Mouse (Mus musculus) thymus, adult 2 months (tissue): ENCODE results near the gene Nap1l4.

Experiments used
- CTCF ChIP-seq: fragments of 200-500 bp; IDR thresholded peaks from 2 replicates; pipeline ENCODE4 v1.5.1; 2012; ENCODE audit warnings: mild to moderate bottlenecking, control low read depth, low read length, moderate library complexity, borderline replicate concordance; ENCODE audit not compliant: control insufficient read depth, poor library complexity, insufficient read depth; ENCODE audit errors: extremely low read depth
- POLR2A ChIP-seq: fragments of 200-500 bp; IDR thresholded peaks from 2 replicates; pipeline ENCODE4 v1.6.1; 2012; ENCODE audit warnings: mild to moderate bottlenecking, low read length, control low read depth, moderate library complexity; ENCODE audit not compliant: control insufficient read depth, poor library complexity, insufficient read depth; ENCODE audit errors: extremely low read depth

DNA sequence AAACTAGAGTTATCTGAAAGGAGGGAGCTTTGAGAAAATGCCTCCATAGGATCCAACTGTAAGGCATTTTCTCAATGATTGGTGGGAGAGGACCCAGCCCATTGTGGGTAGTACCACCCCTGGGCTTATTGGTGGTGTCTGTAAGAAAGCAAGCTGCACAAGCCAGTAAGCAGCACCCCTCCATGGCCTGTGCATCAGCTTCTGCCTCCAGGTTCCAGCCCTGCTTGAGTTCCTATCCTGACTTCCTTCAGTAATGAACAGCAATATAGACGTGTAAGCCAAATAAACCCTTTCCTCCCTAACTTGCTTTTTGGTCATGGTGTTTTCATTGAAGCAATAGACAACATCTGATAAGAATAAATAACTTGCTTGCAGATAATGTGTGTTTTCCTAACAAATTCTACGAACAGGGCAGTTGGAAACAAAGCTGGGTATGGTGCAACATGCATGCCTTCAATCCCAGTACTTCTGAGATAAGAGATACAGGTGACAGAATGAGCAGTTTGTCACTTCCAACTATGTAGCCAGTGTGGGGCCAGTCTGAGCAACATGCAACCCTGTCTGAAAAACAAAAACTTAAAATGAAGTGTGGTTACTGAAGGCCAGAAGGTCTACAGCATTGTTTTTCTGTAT lies 798 bp upstream of the Nap1l4 start:
- no peak for TF ChIP-seq CTCF
- no peak for TF ChIP-seq POLR2A
